Mouse (Mus musculus) ovary, postnatal 36 days (tissue): ENCODE results near the gene Zswim9.
"Not testable (repeated sequence)": the region's sequence is repeated elsewhere in the genome, so short reads cannot be mapped to it uniquely, and the experiment has no call there.

Experiments used
- DNase-seq: peaks from one replicate; pipeline ENCODE4 v3.0.0; 2022; ENCODE audit warnings: low spot score, mixed read lengths

The Zswim9 gene

DNA sequence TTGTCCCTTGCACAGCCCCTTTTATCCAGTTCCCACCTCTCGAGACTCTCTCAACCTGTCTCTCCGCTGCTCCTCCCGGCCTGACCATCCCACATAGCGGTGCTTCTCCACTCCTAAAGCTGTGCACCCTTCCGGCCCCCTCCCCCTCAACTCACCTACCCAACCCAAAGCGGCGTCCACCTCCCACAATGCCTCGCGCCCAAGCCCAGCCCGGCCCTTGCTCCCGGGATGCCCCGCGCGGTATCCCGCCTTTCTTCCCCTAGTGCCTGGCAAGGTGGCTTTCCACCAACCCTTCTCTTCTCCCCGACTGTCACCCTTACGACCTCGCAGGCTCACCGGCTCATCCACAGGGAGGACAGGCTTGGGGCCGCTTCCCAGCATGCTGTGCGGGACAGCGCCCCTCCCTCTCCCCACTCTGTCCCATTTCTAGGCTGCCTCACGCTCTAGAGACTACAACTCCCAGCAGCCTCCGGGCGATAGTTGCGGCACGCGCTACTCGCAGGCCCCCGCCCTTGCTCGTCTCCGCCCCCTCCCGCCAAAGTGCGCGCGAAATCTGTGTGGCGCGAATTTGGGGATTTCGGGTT, at the start of gene Zswim9:
Gene Zswim9 (minus strand): TSS at position 414 of the 584 bp plus-strand sequence.
- peak; percentile 89 for DNase-seq

DNA sequence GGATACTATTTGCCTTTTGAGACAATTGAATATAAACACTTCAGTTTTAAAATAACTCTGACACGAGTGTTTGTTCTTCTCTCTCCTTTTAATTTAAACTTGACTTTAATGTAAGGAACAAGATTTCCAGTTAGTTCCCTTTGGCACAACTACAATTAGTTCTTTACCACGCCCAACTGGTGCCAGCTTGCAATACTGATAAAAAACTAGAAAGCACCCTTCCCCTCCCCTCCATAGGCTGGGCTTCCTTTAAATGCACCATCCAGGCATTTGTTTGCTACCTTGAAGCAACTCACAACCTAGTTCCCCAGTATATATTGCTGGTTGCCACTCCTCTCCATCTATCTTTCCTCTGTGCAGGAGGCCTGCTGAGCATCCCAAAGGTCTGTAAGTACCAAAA, 45.8 kb upstream of the Zswim9 start, which contains the start of gene Pla2g4c:
Gene Pla2g4c (plus strand): TSS at position 340 of the 400 bp plus-strand sequence.
- DNase-seq, result no peak

DNA sequence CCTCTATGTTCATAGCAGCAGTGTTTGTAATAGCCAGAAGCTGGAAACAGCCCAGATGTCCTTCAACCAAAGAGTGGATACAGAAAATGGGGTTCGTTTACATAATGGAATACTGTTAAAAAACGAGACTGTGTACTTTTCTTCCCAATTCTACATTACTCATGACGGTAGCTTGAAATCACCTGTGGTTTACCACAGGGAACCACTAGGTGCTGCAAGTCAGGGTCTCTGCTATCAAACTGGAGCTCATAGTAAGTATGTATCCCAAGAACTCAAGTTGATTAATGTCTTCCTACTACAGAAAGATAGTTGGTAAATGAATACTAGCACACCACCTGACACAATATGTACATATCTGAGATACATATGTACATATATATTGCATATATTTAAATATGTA, 42.9 kb upstream of the Zswim9 start:
- DNase-seq, result no peak

DNA sequence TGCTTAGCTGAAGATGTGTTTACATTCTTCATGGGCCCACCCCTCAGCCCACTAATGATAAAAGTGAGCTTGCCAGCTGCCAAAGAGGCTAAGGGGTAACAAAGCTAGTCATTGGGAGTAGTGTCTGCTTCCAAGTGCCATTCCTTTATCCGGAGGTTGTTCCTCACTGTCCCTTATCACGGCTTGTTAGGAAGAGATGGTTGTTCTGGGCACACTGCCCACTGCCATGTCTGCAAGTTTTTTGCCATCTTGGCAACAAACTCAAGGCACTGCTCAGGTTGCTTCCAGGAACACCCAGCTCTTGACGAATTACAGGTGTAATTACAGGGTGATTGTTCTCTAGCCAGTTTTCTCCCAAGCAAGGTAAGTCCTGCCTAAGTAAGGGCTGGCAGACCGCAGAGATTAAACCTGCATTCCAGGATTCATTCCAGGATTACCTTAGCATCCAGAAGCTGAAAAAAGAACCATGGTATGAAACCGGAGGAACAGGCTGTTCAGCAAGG, 35.6 kb upstream of the Zswim9 start:
- peak; percentile 19 for DNase-seq

DNA sequence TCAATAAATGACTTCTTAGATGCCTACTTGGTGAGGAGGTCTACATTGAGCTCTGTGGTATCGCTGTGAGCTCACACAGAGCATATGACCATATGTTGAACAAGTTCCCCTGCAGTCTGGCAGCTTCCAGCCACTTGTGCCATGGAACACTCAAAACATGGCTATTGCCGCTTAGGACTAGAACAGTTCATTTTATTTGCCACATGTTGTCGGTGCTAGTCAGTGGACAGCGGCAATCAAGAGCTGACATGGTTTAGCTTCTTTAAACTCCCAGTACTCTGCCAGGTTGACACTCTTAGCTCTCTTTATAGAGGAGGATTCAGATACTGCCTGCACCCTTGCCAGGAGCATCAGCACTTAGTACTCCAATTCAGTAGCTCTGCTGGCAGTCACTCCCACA, 32.9 kb upstream of the Zswim9 start:
- DNase-seq, result no peak

DNA sequence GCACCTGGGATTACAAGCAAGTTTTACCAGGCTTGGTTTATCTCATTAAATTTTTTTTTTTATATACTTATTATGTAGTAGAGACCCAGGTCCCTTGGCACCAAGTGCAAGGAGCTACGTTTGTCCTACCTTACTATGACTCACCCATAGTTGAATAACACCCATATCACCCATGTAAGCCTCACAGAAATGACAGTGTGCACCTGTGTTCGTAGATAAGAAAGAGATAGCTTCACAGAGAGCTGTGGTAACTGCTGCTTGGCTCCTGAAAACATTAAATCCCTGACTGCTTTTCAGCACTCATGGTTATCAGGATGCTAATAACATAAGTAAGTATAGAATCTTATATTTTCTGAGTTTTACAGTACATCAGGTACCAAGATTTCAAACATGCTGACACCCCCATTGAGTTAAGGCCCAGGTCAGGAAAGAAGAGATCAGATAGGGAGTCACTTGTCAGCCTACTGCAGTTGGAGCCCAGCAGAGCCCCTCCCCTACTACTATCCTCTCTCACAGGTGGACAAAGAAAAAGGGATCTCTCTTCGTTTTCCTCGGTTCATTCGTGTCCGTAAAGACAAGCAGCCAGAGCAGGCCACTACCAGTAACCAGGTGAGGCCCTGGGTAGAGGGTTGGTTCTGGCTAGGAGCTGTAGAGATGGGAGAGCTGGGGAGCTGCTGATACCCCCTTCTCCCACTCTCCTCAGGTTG, 32.1 kb upstream of the Zswim9 start:
- no peak for DNase-seq

DNA sequence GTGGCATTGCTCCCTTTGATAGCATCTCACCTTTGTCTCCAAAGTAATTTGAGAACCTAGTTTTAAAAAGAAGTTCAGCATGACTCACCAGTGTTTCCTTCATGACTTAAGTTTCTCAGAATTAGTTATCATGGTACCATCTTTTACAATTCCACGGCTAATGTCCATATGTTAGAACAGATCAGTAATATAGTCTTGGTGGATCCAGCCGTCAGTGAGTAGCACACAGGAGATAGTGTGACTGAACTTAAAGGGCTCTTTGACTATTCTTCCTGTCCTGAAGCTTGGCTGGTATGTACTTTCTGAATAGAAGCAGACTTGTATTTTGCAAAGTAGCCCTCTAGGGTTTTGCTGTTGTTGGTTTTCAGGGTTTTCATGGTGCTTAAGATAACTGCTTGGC, 30.9 kb upstream of the Zswim9 start:
- no peak for DNase-seq

DNA sequence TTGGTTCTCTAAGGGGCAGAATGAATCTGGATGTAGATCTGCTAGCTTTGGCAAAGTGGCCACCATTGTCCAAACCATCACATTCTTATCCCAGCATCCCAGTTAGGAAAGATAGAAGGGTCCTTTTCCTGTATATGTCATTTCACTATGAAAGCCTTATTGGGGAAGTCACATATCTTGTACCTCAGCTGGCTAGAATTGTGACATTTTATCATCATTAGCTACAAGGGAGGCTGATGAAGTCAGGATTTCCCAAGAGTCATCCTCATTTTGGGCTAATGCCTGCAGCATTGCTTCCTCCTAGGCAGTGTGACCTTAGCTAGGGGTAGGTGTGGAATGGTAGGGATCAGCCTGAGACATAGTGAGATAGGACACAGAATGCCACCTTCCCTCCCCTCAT, 24.9 kb upstream of the Zswim9 start:
- no peak for DNase-seq

DNA sequence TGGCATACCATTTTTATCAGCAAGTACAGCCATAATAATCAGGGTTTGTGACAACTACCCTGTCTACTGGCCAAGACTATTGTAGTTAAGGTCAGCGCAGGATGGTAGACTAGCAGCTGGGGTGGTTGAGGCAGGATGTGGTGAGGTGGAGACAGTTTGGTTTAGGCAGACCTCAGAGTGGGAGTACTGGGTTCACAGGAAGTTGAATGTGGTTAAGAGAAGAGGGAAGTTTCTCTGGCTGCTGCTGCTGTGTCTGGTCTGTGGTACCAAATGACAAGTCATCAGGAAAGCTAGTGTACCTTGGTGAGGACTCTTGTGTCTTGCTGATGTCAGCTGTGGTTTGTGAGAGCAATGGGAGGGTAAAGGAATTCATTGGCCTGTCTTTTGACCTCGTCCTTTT, 24.3 kb upstream of the Zswim9 start:
- DNase-seq, result no peak

DNA sequence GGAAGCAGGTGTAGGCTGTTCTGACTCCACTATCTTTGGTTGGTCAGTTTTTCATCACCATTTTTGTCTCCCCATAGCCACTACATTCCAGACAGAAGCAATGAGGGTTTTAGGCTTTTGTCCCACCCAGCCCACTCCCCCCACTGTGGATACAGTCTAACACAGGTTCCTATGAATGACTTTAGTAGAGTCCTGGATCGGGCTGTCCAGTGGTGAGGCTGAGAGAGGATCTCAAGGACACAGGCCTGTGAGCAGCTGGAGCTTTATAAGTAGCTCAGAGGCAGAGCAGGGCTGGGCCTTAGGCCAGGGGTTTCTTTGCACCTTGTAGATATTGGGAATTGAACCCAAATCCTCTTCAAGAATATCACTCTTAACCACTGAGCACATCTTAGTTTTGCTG, 23.1 kb upstream of the Zswim9 start:
- DNase-seq, result no peak

DNA sequence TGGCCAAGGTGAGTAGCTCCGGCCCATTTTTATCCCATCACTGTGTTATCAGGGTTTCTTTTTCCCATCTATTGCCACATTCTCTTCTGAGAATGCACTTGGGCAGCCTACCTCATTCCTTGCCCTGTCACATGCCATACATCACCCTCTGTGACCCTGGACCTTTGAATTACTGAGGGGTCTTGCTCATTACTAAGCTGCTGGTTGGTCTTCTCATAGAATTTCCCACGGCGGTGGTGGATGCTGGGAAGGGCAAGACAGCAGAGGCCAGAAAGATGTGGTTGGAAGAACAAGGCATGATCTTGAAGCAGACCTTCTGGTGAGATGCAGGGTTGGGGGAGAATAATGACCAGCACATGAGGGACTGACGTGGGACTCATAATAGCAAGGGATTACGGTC, 20.3 kb upstream of the Zswim9 start:
- DNase-seq, result no peak

DNA sequence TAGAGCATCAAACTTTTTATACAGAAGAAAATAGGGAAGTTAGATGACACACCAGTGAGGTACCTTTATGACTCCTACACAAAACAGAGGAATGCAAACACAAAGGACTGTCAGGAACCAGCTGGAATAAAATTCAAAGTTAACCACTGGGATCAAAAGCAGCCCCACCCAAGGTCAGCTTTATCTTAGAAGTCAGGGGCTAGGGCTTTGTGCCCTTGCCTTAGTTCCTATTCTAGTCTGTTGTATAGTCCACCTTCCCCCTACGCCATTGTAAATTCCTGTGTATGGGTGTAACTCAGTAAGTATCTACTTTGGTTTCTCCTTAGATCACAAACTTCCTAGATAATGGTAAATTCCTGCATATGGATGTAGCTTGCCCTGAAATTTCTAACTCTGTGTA, 19.1 kb upstream of the Zswim9 start:
- no peak for DNase-seq

DNA sequence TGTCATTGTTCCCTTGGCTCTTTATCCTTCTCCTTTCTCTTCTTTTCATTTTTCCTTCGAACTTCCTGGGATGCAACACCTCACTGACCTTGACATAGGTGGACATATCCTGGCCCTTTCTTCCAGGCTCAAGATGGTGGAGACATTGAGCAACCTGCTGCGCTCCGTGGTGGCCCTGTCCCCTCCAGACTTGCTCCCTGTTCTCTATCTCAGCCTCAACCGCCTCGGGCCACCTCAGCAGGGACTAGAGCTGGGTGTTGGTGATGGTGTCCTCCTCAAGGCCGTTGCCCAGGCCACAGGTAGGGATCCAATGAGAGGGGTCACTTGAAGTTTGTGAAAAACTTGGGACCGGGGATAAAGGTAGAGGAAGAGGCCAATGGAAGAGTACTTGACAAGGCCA, 16.7 kb upstream of the Zswim9 start:
- DNase-seq, result no peak

DNA sequence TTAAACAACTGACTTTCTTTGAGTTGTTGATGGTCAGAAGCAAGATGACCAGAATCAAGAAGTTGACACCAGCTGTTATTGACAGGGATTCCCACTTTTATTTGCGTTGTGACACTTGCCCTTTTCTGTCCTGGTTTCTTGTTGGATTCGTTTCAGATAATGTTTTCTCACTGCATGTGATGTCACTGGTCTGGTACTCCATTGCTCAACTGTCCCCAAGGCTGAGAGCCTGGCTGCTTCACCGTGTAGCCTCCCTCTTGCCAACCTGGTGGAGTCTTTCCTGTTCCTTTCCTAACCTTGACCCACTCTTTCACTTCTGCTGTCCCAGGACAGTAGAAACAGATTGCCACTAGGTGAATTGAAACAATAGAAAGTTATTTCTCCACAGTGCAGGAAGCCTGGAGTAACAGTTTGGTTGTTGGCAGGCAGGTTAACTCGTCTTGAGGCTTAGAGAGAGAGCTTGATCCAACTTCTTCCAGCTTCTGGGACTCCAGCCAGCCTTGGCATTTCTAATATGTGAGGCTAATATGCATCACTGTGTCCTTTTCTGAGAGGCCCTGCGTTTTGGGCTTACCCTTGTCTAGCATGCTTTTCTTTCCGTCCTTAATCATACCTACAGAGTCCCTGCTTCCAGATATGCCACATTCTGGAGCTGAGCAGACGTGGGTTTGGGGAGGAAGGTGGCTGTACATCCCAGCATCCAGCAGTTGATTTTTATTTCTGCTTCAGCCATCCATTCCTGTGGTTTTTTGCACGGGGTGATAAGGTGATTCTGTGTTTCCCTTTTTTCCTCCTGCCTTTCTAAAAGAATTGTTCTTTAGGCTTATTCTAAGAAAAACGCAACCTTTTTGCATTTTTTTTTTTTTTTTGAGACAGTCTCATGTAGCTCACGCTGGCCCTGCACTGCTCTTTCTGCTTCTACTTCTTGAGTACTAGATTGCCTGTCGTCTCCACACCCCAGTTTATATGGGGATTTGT, 15.6 kb upstream of the Zswim9 start:
- DNase-seq, result no peak

DNA sequence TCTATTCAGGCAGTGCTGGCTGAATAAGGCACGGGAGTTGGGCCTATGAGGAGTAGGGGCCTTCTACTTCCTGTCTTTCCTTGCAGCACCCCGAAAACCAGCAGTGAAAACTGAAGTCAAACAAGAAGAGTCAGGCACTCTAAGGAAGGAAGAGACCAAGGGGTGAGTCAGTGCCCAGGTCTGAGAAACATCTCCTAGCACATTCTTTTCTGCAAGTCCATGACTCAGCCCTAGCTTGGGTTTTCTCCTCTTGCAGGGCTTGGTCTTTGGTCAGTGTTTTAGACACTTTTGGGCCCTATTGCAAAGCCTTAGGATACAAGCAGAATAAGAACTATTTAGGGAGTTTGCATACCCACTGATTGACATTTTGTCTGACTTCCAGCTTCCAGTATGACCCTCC, 12.8 kb upstream of the Zswim9 start:
- DNase-seq, result no peak

DNA sequence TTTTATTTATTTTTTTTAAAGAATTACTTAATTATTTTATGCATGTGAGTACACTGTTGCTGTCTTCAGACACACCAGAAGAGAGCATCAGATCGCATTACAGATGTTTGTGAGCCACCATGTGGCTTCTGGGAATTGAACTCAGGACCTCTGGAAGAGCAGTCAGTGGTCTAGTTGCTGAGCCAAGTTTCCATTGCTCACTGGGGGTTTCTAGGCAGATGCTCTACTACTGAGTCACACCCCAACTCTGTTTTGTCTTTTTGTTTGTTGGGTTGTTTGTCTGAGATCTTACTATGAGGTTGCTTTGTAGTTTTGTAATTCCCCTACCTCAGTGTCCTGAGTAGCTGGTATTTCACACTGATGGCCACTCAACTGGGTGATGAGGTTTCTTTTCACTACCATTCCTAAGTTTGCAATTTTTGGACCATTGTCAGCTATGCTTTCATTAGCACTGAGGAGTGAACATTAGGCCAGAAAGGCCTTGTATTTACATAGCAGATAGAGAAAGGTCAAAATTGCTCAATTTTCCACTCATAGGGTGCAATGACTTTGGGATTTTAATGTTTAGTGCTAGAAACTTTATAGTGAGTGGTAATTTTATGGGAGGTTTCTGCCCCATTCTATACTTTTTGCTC, 11.6 kb upstream of the Zswim9 start:
- no peak for DNase-seq

DNA sequence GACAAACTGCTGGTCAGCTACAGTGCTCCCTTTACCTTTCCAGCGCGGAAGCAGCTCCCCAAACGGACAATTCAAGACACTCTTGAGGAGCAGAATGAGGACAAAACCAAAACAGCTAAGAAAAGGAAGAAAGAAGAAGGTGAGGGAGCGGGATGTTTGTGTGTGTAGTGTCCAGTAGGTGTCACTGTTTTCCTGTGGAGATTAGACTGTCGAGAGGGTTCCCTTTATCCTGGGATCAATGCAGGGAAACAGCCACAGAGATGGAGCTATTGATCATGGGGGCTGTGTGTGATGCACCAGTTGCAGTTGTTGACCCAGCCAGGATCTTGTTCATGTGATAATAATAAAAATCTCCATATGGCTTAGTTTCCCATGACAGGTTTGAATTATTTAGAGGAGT, 10.1 kb upstream of the Zswim9 start:
- no peak for DNase-seq

DNA sequence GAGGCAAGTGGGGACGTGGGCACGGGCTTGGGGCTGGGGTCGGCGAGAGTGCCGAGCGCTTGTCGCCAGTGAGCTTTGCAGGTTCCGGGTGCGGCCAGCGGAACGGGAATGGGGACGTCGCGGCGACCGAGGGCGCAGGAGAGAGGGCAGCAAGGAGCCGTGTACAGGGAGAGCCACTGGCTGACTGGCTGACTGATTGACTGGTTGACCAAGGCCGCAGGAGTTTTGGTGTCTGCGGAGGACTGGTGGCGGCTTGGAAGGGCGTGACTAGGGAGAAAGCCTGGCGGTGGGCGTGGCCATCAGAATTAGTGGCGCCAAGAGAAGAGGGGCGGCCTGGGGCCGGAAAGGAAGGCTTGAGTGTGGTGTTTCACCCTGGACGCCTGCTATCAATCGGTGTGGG, 436 bp upstream of the Zswim9 start:
- not testable (repeated sequence) for DNase-seq

DNA sequence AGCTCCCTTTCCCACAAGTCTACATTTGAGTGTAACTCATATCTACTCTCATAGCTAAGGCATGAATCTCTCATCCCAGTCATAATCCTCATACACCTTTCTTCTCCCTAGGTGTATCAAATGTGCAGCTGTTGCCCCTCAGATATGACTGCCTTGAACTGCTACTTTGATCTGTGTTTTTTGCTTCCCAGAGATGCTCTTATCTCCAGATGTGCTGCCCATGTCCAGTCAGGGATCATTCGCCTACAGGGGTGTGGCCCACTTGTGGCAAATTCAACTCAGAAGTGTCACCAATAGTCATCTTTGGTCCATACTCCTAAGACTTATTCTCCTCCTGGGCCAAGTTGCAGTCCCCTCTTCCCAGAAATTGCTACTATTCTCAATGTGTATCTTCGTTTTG, 688 bp downstream of the Zswim9 start:
- DNase-seq, result no peak

DNA sequence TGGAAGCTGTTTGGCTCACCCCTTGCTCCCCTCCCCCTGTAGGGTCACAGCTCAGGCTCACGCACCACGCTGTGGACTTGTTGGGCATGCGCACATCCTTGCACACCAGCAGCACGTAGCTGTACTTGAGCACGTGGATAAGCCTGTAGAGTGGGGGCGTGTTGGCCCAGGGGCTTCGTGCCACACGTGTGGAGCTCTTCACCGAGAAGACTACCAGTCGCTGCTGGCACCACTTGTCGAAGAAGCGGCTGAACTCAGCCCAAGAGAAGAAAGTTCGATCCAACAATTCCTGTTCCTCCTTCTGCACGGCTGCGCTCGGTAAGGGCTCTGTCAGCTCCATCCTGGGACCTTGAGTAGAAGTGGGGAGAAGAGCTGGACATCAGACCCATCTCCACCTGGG, 1.4 kb downstream of the Zswim9 start, which contains the start of gene Lig1:
Gene Lig1 (plus strand): TSS at position 203 of the 400 bp plus-strand sequence.
- DNase-seq, result no peak

DNA sequence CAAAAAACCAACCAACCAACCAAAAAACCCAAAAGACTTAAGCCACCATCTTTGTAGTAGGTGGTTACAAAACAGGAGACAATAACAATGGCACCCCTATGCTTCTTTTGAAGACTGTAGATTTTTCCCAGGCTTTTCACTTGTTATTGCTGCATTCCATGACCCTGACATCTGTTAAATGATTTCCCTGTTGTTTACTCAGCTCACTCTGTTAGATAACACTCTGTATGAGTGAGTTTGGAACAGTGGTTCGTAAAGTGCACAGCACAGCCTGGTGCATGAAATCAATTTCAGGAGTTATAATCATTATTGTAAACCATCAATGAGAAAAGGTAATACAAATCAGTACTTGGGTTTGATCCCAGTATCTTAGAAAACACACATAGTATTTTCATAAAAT, 6.8 kb downstream of the Zswim9 start:
- no peak for DNase-seq

DNA sequence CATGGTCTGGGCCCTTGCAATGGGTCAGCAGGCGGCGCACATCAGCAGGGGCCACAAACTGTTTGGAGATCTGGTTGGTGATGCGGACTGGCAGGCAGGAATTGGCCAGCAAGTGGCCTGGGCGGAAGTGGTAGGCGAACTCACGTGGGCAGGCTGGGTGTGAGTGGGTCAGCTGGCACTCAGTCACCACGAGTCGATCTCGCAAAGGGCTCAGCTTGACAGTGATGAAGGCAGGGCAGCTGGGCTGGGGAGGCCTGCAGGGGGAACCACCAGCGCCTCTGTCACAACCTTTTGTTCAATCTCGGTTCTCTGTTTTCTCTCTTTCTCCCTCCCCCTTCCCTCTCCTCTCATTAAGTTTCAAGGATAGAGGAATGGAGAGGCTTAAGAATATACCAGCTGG, 9.1 kb downstream of the Zswim9 start:
- no peak for DNase-seq
